Mouse (Mus musculus) G1E (cell line): ENCODE measurements around the gene Tex35.

Experiments used
- CTCF ChIP-seq: IDR thresholded peaks from 2 replicates; pipeline ENCODE4 v1.5.1; 2012; ENCODE audit warnings: low read depth, low read length, inconsistent platforms, mixed read lengths
- GATA1 ChIP-seq: IDR thresholded peaks from 2 replicates; pipeline ENCODE4 v1.6.1; 2012; ENCODE audit warnings: borderline replicate concordance, low read length, inconsistent platforms, mixed read lengths
- POLR2AphosphoS5 ChIP-seq: IDR thresholded peaks from 2 replicates; pipeline ENCODE4 v1.6.1; 2012; ENCODE audit warnings: low read depth, low read length, inconsistent platforms; ENCODE audit not compliant: insufficient replicate concordance
- TAL1 ChIP-seq: conservative IDR thresholded peaks from 2 replicates; pipeline ENCODE4 v1.6.1; 2012; ENCODE audit warnings: low read depth, low read length, inconsistent platforms, mixed read lengths

DNA sequence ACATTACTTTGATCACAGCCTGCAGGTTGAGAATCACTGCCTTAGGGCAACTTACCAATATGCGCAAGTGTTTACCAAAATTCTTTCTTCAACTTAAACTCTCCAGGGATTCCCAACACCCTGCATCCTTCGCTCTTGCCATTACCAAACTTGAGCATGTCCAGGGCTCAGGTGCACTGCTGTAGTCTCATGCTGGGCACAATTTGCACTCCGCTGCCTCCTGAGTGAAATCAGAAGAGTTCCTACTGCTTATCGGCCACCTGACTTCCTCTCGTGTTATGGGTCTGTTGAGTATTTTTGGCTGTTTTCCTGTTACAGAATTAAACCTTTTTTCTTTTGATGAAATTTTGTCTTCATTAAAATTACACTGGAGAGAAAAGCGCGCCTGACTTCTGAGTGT is 53.8 kb downstream of the Tex35 start:
- TF ChIP-seq GATA1 (no peak), CTCF (no peak), TAL1 (no peak), POLR2AphosphoS5 (no peak)
